Mouse (Mus musculus) retina, postnatal 7 days (tissue): ENCODE measurements around the gene Lifr.

Experiments
- DNase-seq: peaks from one replicate; pipeline ENCODE4 v3.0.0-alpha.2; 2012; ENCODE audit warnings: low read depth, low spot score

The Lifr gene

GRCm38 (mm10) chr15:7201421-7202380, 111.3 kb downstream of the Lifr start:
- no peak for DNase-seq

GRCm38 (mm10) chr15:7202981-7203380, 112.6 kb downstream of the Lifr start:
- DNase-seq, result no peak

- DNase-seq, result no peak
Observed at GRCm38 (mm10) chr15:7203606-7204330, 113.4 kb downstream of the Lifr start.

GRCm38 (mm10) chr15:7204917-7205316, 114.5 kb downstream of the Lifr start:
- DNase-seq, result no peak

- DNase-seq, result no peak
Observed at GRCm38 (mm10) chr15:7206110-7206509, 115.7 kb downstream of the Lifr start.

GRCm38 (mm10) chr15:7207292-7207691, 116.9 kb downstream of the Lifr start:
- no peak for DNase-seq

GRCm38 (mm10) chr15:7208180-7208579, 117.8 kb downstream of the Lifr start:
- DNase-seq, result no peak

GRCm38 (mm10) chr15:7213683-7214082, 123.3 kb downstream of the Lifr start:
- DNase-seq, result no peak

GRCm38 (mm10) chr15:7215845-7216244, 125.4 kb downstream of the Lifr start:
- no peak for DNase-seq

GRCm38 (mm10) chr15:7216581-7217272, 126.3 kb downstream of the Lifr start:
- no peak for DNase-seq

- DNase-seq, result no peak
Observed at GRCm38 (mm10) chr15:7217273-7217598, 126.8 kb downstream of the Lifr start.

GRCm38 (mm10) chr15:7222809-7223208, 132.4 kb downstream of the Lifr start:
- DNase-seq, result no peak

GRCm38 (mm10) chr15:7224151-7224775, 133.8 kb downstream of the Lifr start:
- DNase-seq, result no peak

- peak; percentile 68 for DNase-seq
Observed at GRCm38 (mm10) chr15:7226225-7226624, 135.8 kb downstream of the Lifr start.

GRCm38 (mm10) chr15:7233393-7234090, 143.1 kb downstream of the Lifr start:
- DNase-seq, result no peak

GRCm38 (mm10) chr15:7239904-7240303, 149.5 kb downstream of the Lifr start:
- no peak for DNase-seq

GRCm38 (mm10) chr15:7240950-7241349, 150.5 kb downstream of the Lifr start:
- DNase-seq, result no peak

GRCm38 (mm10) chr15:7242161-7242850, 151.9 kb downstream of the Lifr start:
- DNase-seq, result no peak
